Mouse (Mus musculus) lung, postnatal 0 days (tissue): ENCODE data around the gene Pfpl.

ENCODE experiments used
- CTCF ChIP-seq: IDR thresholded peaks from 2 replicates; pipeline ENCODE4 v1.5.1; 2016; ENCODE audit warnings: antibody characterized with exemption, mild to moderate bottlenecking
- EP300 ChIP-seq: IDR thresholded peaks from 2 replicates; pipeline ENCODE4 v1.6.1; 2016; ENCODE audit warnings: antibody characterized with exemption, mild to moderate bottlenecking, control low read depth

DNA sequence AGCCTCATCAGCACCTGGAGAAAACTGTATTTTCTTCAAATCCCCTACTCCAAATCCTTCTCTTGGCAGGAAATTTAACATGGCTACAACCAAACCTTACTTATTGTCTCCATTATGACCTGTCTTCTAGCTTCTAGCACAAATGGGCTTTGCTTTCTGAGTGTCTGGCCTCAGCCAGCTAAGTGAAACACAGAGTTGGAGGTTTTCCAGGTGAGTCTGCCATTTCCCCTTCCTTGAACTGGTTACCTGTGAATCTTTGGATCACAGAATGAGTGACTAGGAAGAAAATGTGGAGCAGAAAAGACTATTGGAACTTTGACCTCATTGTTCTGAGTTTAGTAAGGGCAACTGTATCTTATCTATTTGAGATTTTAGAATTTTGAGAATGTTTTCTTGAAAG lies 10.3 kb upstream of the Pfpl start, which contains the start of gene Olfr1441:
- TF ChIP-seq CTCF (no peak), EP300 (no peak)
